26 mouse cellular contexts compared by ENCODE assay signal in the genomic region with DNA sequence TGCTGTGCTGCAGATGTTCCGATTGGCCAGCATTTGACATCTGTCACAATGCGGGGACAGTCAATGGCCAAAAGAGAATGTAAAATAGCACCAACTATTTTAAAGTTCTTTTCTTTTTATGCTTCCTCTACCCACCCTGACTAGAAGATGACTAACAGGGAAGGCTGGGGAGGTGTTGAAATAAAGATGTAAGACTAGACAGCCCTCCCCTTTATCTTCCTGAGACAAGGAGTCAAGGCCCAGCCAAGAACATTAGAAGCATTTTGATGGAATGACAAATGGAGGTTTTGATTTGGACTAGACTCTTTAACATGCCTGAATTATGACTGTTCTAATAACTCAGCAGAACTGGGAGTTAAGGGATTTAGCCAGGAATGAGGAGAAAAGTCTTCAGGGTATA.
"Had no signal": no experiment of that assay in that cellular context is flagged by ENCODE, and none has a peak within 500 bp of the region (broad histone marks: within the 10 kb centered on the region; RNA-seq: fewer than 3 reads in every experiment).

No protein-coding gene starts in this region.

- H3K27ac ChIP-seq: heart, adult 2 months; heart, embryonic 13.5 days; heart, embryonic 15.5 days; hindbrain, embryonic 13.5 days; hindbrain, embryonic 15.5 days; hindbrain, postnatal 0 days; kidney, embryonic 15.5 days; kidney, postnatal 0 days; limb, embryonic 12.5 days; liver, embryonic 13.5 days had no signal

- H3K36me3 ChIP-seq: heart, embryonic 13.5 days; heart, embryonic 15.5 days; hindbrain, embryonic 13.5 days; hindbrain, embryonic 15.5 days; kidney, embryonic 15.5 days; limb, embryonic 12.5 days; liver, embryonic 13.5 days had no signal

- H3K9me3 ChIP-seq: heart, embryonic 13.5 days; heart, embryonic 15.5 days; hindbrain, embryonic 13.5 days; hindbrain, embryonic 15.5 days; kidney, embryonic 15.5 days; limb, embryonic 12.5 days; liver, embryonic 13.5 days had no signal

- DNase-seq: gastrocnemius, postnatal 14 days; gastrocnemius, postnatal 36 days; heart, adult 11 months; heart, adult 2 months; heart, postnatal 14 days; heart, postnatal 36 days; kidney, adult 11 months; kidney, adult 2 months; kidney, adult 9 months; kidney, postnatal 14 days; kidney, postnatal 36 days; layer of hippocampus, adult 9-11 months; layer of hippocampus, postnatal 36 days; left cerebral cortex, postnatal 4 days; liver; liver, embryonic 13.5 days had no signal

- H3K27me3 ChIP-seq: heart, embryonic 13.5 days; heart, embryonic 15.5 days; hindbrain, embryonic 13.5 days; hindbrain, embryonic 15.5 days; kidney, embryonic 15.5 days; limb, embryonic 12.5 days; liver, embryonic 13.5 days had no signal

- H3K4me3 ChIP-seq: heart, adult 2 months; heart, embryonic 13.5 days; heart, embryonic 15.5 days; hindbrain, embryonic 13.5 days; hindbrain, embryonic 15.5 days; kidney, embryonic 15.5 days; limb, embryonic 12.5 days; liver, embryonic 13.5 days had no signal

- H3K4me1 ChIP-seq: heart, embryonic 13.5 days; heart, embryonic 15.5 days; hindbrain, embryonic 13.5 days; hindbrain, embryonic 15.5 days; kidney, embryonic 15.5 days; liver, embryonic 13.5 days had no signal

- H3K4me2 ChIP-seq: heart, embryonic 11.5 days; heart, embryonic 13.5 days; heart, embryonic 15.5 days; hindbrain, embryonic 13.5 days; hindbrain, embryonic 15.5 days; kidney, embryonic 15.5 days; limb, embryonic 12.5 days; liver, embryonic 11.5 days; liver, embryonic 13.5 days had no signal
